Mouse (Mus musculus): ENCODE measurements around the gene Taf4. TPM values are rescaled to one million over a fixed set of nuclear protein-coding genes. Genes with fewer than 3 reads are reported as not detected.

Taf4 gene
- total and polyA plus RNA-seq, 3 experiments, result 7.4 to 20.5 (median 16.4) TPM

DNA sequence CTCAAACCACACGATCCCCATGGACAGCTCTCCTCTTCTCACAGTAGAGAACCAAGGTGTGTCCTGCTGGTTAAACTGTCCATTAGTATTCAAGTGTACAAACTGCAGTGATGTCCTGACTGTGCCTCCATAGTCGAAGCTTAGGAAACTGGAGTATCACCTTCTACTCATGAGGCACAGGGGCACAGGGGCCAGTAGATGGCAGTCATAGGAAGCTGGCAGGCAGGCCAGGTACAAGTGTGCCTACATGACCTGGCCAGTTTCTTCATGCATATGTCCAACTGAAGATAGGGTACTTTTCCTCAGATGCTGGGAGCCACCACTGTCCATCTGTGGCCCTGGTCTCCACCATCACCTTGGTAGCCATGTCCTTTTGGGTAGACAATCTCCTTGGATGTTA is 62.2 kb downstream of the Taf4 start:
- Histone ChIP-seq H3K9ac (ENCODE audit: low read depth, low read length) (no peak overlapping the region), H3K4me3 (no peak overlapping the region), H3K79me2 (replicated peaks; ENCODE audit: control insufficient read depth, insufficient read depth, low read length) (no peaks in the 10 kb centered on the region), H3K36me3 (ENCODE audit: control insufficient read depth, insufficient read depth, low read length) (no peaks in the 10 kb centered on the region), H3K27me3 (ENCODE audit: control insufficient read depth, insufficient read depth, low read length) (no peaks in the 10 kb centered on the region), H3K27ac (no peak overlapping the region), H3K4me1 (ENCODE audit: control insufficient read depth, insufficient read depth, low read length) (no peaks in the 10 kb centered on the region)
- no peak for DNase-seq
- WGBS, result 45% methylated on average over 2 of the region's 2 CpGs
- TF ChIP-seq CTCF (IDR thresholded peaks at IDR 0.05), result peak; percentile 54
- TF ChIP-seq EP300 (IDR thresholded peaks at IDR 0.05; ENCODE audit: insufficient read depth, low read depth, low read length), result no peak
- no peak for TF ChIP-seq POLR2A (IDR thresholded peaks at IDR 0.05; ENCODE audit: insufficient read depth, low read depth, low read length)
- intact Hi-C loops (cut with DNase I), result loop anchor here (10.0 kb wide), 1 partner anchor 341 kb away; the partner anchor contains the start of gene Rps21

DNA sequence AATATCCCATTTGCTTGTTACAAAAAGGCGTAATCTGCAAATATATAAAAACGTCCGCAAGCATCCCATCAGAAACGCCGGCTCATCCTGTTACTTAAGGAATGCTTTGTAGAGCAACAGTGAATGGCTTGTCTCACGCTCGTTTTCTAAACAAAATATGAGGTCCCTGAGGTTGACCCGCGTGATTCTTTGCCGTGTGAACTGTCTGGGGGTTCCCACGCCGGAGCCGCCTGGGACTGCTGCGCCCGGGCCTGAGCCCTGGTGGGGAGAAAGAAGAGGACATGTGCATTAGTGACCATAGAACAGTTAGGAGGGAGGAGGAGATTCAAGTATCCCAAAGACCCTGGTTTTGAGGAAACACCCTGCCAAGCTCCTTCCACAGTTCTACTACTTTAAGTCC is 63.1 kb downstream of the Taf4 start:
- Histone ChIP-seq H3K27ac (no peak overlapping the region), H3K27me3 (ENCODE audit: control insufficient read depth, insufficient read depth, low read length) (no peaks in the 10 kb centered on the region), H3K4me3 (no peak overlapping the region), H3K79me2 (replicated peaks; ENCODE audit: control insufficient read depth, insufficient read depth, low read length) (no peaks in the 10 kb centered on the region), H3K36me3 (ENCODE audit: control insufficient read depth, insufficient read depth, low read length) (no peaks in the 10 kb centered on the region), H3K9ac (ENCODE audit: low read depth, low read length) (no peak overlapping the region), H3K4me1 (ENCODE audit: control insufficient read depth, insufficient read depth, low read length) (no peaks in the 10 kb centered on the region)
- TF ChIP-seq CTCF (IDR thresholded peaks at IDR 0.05) (no peak), EP300 (IDR thresholded peaks at IDR 0.05; ENCODE audit: insufficient read depth, low read depth, low read length) (no peak), POLR2A (IDR thresholded peaks at IDR 0.05; ENCODE audit: insufficient read depth, low read depth, low read length) (no peak)
- 91% methylated on average over 15 of the region's 15 CpGs for WGBS
- intact Hi-C loops (cut with DNase I), result loop anchor here (10.0 kb wide), 1 partner anchor 341 kb away; the partner anchor contains the start of gene Rps21
- DNase-seq, result no peak

DNA sequence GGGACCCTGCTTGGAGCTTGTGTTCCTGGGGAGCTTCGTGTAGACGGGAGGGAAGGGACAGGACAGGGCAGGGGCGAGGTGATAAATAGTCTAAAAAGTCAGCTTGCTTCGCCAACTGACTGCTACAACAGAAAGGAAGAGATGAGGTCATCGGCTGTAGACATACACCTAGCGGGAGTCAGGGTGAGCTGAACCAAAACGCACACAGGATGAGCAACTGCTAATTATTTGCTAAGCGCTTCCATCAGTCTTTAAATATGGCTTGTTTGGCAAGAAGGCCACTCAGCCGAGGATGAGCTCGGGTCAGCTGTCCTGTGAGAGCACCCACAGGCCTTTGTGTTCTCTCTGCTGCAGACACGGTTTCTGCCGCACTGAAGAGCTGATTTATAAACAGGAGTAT is 63.5 kb downstream of the Taf4 start:
- Histone ChIP-seq H3K9ac (ENCODE audit: low read depth, low read length) (no peak overlapping the region), H3K36me3 (ENCODE audit: control insufficient read depth, insufficient read depth, low read length) (no peaks in the 10 kb centered on the region), H3K79me2 (replicated peaks; ENCODE audit: control insufficient read depth, insufficient read depth, low read length) (no peaks in the 10 kb centered on the region), H3K27ac (no peak overlapping the region), H3K27me3 (ENCODE audit: control insufficient read depth, insufficient read depth, low read length) (no peaks in the 10 kb centered on the region), H3K4me3 (no peak overlapping the region), H3K4me1 (ENCODE audit: control insufficient read depth, insufficient read depth, low read length) (no peaks in the 10 kb centered on the region)
- no peak for TF ChIP-seq POLR2A (IDR thresholded peaks at IDR 0.05; ENCODE audit: insufficient read depth, low read depth, low read length)
- TF ChIP-seq EP300 (IDR thresholded peaks at IDR 0.05; ENCODE audit: insufficient read depth, low read depth, low read length), result no peak
- no peak for TF ChIP-seq CTCF (IDR thresholded peaks at IDR 0.05)
- intact Hi-C loops (cut with DNase I), result loop anchor here (10.0 kb wide), 1 partner anchor 342 kb away; the partner anchor contains the start of gene Rps21
- no peak for DNase-seq
- 72% methylated on average over 12 of the region's 12 CpGs for WGBS

DNA sequence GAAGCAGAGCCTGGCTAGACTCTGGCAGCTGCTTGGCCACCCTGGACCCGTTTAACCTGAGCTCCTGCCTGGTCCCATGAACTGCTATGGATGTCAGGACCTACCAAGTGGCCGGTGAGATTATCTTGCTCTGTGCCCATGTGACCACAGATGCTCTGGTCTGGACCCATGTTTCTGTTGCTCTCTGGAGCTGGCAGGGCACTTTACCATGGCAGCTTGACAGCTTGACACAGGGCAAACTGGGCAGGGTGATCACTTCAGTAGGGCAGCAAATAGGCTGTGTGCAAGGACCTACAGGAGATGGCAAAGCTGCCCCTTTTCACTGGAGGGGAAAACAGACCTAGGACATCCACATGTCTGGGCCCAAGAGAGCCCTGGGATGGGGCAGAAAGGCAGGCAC is 79.5 kb downstream of the Taf4 start:
- no peaks in the 10 kb centered on the region for H3K27me3 ChIP-seq (ENCODE audit: control insufficient read depth, insufficient read depth, low read length)
- no peaks in the 10 kb centered on the region for H3K79me2 ChIP-seq (replicated peaks; ENCODE audit: control insufficient read depth, insufficient read depth, low read length)
- no peaks in the 10 kb centered on the region for H3K36me3 ChIP-seq (ENCODE audit: control insufficient read depth, insufficient read depth, low read length)
- DNase-seq, result peak in 1 of 2 experiments; percentile 17
- no peak overlapping the region for H3K4me3 ChIP-seq
- intact Hi-C loops (cut with DNase I), result no loop called here
- no peak for TF ChIP-seq EP300 (IDR thresholded peaks at IDR 0.05; ENCODE audit: insufficient read depth, low read depth, low read length)
- no peak for TF ChIP-seq POLR2A (IDR thresholded peaks at IDR 0.05; ENCODE audit: insufficient read depth, low read depth, low read length)
- TF ChIP-seq CTCF (IDR thresholded peaks at IDR 0.05), result no peak
- no peak overlapping the region for H3K27ac ChIP-seq
- H3K4me1 ChIP-seq (ENCODE audit: control insufficient read depth, insufficient read depth, low read length), result no peaks in the 10 kb centered on the region
- no peak overlapping the region for H3K9ac ChIP-seq (ENCODE audit: low read depth, low read length)
- 59% methylated on average over 2 of the region's 2 CpGs for WGBS

DNA sequence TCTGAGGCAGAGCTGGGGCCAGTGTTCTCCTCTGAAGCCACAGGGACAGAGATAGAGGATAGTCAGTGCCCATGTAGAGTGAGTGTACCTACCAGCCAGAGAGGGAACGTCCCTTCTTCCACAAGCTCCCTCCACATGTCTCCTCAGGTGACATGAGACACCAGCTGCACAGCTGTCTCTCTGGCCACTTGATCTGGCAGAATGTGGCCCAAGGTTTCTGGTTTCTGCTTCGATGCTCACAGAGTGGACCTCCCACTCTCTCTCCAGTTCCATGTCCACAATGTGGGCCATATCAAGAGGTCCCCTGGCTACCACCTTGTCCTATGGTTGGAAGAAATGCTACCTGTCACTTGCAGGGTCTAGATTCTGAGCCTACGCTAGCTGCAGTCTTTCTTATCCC is 85.4 kb downstream of the Taf4 start:
- Histone ChIP-seq H3K4me3 (no peak overlapping the region), H3K79me2 (replicated peaks; ENCODE audit: control insufficient read depth, insufficient read depth, low read length) (no peaks in the 10 kb centered on the region), H3K4me1 (ENCODE audit: control insufficient read depth, insufficient read depth, low read length) (no peaks in the 10 kb centered on the region), H3K36me3 (ENCODE audit: control insufficient read depth, insufficient read depth, low read length) (no peaks in the 10 kb centered on the region), H3K27ac (no peak overlapping the region), H3K9ac (ENCODE audit: low read depth, low read length) (no peak overlapping the region), H3K27me3 (ENCODE audit: control insufficient read depth, insufficient read depth, low read length) (no peaks in the 10 kb centered on the region)
- DNase-seq, result no peak
- WGBS, result 67% methylated on average over 3 of the region's 3 CpGs
- TF ChIP-seq CTCF (IDR thresholded peaks at IDR 0.05) (no peak), POLR2A (IDR thresholded peaks at IDR 0.05; ENCODE audit: insufficient read depth, low read depth, low read length) (no peak), EP300 (IDR thresholded peaks at IDR 0.05; ENCODE audit: insufficient read depth, low read depth, low read length) (no peak)
- intact Hi-C loops (cut with DNase I), result no loop called here

DNA sequence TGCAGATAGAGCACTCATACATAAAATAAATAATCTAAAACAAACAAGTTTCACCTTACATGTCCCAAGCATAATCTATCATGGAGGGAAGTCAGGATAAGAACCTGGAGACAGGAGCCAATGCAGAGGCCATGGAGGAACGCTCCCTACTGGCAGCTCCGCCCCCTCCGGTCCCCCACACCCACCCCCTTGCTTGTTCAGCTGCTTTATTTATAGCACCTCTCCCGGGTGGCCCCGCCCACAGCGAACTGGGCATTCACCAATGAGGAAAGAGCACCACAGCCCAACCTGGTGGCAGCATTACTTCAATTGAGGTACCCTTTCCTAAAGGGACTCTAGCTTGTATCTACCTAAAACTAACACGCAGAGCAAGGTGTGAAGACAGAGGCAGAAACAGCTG is 91.9 kb downstream of the Taf4 start:
- Histone ChIP-seq H3K27ac (no peak overlapping the region), H3K79me2 (replicated peaks; ENCODE audit: control insufficient read depth, insufficient read depth, low read length) (no peaks in the 10 kb centered on the region), H3K36me3 (ENCODE audit: control insufficient read depth, insufficient read depth, low read length) (no peaks in the 10 kb centered on the region), H3K4me1 (ENCODE audit: control insufficient read depth, insufficient read depth, low read length) (no peaks in the 10 kb centered on the region), H3K9ac (ENCODE audit: low read depth, low read length) (no peak overlapping the region), H3K27me3 (ENCODE audit: control insufficient read depth, insufficient read depth, low read length) (no peaks in the 10 kb centered on the region), H3K4me3 (no peak overlapping the region)
- TF ChIP-seq EP300 (IDR thresholded peaks at IDR 0.05; ENCODE audit: insufficient read depth, low read depth, low read length), result no peak
- TF ChIP-seq CTCF (IDR thresholded peaks at IDR 0.05), result no peak
- no peak for TF ChIP-seq POLR2A (IDR thresholded peaks at IDR 0.05; ENCODE audit: insufficient read depth, low read depth, low read length)
- intact Hi-C loops (cut with DNase I), result no loop called here
- no peak for DNase-seq
- 34% methylated on average over 7 of the region's 7 CpGs for WGBS
